Mouse (Mus musculus): ENCODE measurements around the gene Cotl1.

DNA sequence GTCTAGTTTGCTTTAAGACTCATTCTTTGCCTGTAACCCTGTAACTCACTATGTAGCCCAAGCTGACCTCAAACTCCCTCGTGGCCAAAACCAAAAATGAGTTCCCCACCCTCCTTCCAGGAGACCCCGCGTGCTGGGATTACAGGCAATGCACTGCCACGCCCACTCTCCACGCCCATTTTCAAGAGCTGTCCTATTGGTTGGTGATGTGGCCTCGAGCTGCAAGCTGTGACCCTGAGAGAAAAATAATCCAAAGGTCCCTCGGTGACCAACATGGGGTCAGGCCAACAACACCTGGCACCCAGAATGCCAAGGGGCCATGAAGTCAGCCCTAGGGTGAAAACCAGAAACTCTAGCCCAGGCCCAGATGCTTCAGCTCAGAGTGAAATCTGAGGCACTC lies 45.7 kb downstream of the Cotl1 start:
- TF ChIP-seq CTCF (IDR thresholded peaks at IDR 0.05; ENCODE audit: low read depth) (no peak), EP300 (optimal IDR thresholded peaks at IDR 0.05) (no peak)

All from stomach, postnatal 0 days (tissue).